Mouse (Mus musculus) left cerebral cortex, adult 2 months (tissue): Measurements from ENCODE around the gene Mad1l1. TPM values are rescaled to one million over a fixed set of nuclear protein-coding genes. Genes with fewer than 3 reads are reported as not detected.

Experiments
- DNase-seq, 2 experiments: peaks; one replicate each; pipeline ENCODE4 v3.0.0; 2021 to 2022; ENCODE audit warnings: low spot score in 2 of 2, mixed read lengths in 1 of 2; ENCODE audit errors: extremely low spot score in 1 of 2
- H3K27ac ChIP-seq: fragments of 200-600 bp; 2 replicates; pipeline ENCODE4 v1.8.1; 2022
- H3K4me3 ChIP-seq: fragments of 200-600 bp; 2 replicates; pipeline ENCODE4 v1.8.1; 2022
- CTCF ChIP-seq: fragments of 200-600 bp; IDR thresholded peaks from 2 replicates; pipeline ENCODE4 v1.8.1; 2022; ENCODE audit warnings: antibody characterized with exemption, mild to moderate bottlenecking, moderate library complexity
- intact Hi-C: fragments of 180-260 bp; cut with DNase I; formaldehyde crosslinking; loops from one replicate; pipeline ENCODE4 v1.15.1; 2025
- total RNA-seq, 2 experiments: library from RNA; stranded (reverse); gene quantifications; 2 replicates each; pipeline ENCODE4 v1.2.3; 2021

Gene Mad1l1
- total RNA-seq, 2 experiments from 2014 or later: 14.1 to 17.6 TPM

DNA sequence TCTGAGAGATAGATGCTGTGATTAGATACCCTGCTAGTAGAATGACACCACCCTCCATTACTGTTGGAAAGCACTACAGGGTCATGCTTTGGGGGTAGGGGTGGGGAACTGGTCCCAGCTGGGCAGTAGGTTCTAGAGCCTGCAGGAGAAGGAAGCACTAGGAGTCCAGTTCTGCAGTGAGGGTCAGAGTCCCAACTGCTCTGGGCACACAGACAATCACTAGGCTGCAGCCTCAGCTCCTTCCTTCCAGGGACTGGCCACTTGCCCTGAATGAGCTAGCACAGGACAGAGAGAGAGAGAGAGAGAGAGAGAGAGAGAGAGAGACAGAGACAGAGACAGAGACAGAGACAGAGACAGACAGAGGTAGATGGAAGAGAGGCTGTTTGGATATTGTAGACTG lies 255.1 kb downstream of the Mad1l1 start:
- Histone ChIP-seq H3K4me3 (no peak overlapping the region), H3K27ac (no peak overlapping the region)
- TF ChIP-seq CTCF: no peak
- intact Hi-C loops: no loop called here
- no peak for DNase-seq

DNA sequence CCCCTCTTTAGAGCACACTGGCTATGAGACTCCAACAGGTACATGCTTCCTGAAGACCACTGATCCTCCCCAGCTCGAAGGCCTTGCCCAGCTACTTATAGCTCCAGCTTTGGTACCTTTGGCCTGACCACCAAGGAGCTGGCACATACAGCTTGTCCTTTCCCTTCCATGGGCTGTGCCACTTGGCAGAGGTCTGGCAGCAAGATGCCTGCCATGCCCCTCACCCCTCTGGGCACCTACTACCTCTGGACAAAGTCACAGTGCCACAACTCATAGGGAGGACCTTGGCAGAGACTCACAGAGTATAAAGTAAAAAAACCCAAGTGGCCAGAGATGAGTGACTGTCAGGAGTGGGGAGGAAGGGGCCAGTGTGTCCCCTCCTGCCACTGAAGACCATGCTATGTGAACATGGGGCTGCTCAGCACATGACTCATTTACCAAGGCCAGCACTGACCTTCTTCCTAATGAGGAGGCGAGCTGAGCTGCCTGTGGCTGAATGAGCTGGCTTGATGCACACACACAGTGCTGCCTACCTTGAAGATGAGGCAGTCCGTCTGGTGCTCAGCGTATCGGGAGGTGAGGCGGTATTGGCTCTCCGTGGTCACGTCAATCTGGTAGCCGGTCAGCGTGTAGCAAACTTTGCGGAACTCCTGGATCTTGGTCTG lies 255.9 kb downstream of the Mad1l1 start:
- no peak for TF ChIP-seq CTCF
- intact Hi-C loops: no loop called here
- no peak overlapping the region for H3K4me3 ChIP-seq
- DNase-seq: no peak
- H3K27ac ChIP-seq: no peak overlapping the region

DNA sequence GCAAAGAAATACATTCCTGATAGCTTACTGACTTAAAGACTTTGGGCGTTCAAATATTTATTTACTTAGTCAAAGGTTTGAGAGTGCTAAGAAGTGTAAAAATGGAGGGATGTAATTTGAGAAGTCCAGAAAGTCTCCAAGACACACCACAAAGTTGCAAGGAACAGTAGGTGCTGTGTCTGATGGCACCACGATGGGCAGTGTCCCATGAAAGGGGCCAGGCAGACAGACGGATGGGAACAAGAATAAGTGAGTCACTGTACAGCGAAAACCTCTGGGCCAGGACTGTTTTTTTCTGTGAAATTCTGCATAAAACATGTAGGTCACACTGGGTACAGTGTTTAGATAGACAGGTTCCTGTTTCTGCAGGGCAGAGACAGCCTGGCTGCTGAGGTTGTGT lies 256.8 kb downstream of the Mad1l1 start:
- no peak for DNase-seq
- no peak overlapping the region for H3K4me3 ChIP-seq
- no peak for TF ChIP-seq CTCF
- intact Hi-C loops: no loop called here
- H3K27ac ChIP-seq: no peak overlapping the region

DNA sequence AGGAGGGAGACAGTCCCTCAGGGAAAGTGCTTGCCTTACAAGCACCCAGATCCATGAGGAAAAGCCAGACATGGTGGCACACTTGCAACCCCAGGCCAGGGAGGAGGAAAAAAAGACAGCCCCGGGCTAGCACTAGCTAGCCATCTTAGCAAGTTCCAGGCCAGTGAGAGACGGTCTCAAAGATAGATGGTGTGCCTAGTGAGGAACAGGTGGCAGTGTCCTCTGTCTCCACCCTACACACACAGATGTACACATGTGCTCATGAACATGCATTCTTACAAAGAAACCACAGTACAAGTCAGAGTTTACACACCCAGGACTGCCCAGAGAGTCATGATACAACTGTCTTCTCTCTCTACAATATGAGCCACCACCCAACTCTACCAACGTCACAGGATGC lies 258.5 kb downstream of the Mad1l1 start:
- Histone ChIP-seq H3K4me3 (no peak overlapping the region), H3K27ac (no peak overlapping the region)
- TF ChIP-seq CTCF: no peak
- no peak for DNase-seq
- intact Hi-C loops: no loop called here

DNA sequence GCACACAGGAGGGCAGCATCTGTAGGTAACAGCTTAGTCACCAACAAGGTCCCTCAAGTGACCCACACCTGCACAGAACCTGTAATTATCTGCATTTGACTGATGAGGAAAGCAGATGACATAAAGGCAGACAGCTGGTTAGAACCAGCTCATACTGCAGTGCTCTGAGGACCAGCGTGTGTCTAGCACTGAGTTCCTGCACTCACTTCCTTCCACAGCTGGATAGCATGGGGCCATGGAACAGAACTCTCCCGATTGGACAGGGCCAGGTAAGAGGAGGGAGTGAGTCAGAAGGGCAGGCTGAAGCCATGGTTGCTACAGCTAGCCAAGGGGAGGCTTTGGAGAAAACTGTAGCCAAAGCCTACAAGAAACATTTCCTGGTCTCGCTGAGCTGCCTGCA lies 259.0 kb downstream of the Mad1l1 start:
- Histone ChIP-seq H3K4me3 (no peak overlapping the region), H3K27ac (no peak overlapping the region)
- DNase-seq: no peak
- TF ChIP-seq CTCF: no peak
- intact Hi-C loops: no loop called here

DNA sequence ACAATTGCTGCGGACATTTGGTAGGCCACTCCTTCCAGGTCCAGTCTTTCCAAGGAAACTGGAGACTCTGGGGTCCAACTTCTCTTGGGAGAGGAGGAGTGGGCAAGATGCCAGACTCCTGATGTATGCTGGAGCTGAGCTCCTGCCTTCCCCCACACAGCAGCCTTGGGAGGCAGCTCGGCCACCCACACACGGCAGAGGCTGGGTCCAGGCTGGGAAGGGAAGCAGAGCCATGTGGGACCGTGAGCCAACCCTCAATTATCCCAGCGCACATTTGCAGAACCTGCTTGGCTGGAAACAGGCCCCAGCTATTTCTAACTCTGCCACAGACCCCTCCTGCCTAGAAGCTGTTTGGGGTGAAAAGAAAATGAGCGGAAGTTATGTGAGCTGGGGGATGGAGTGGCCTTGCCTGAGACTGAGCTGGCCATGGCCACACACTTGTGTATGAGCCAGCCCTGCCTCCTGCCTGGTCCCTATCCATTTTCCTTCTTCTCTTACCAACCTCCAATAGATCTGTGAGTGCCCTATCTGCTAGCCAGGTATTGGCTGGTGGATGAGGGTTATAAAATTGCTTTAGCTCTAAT lies 260.0 kb downstream of the Mad1l1 start:
- no peak for TF ChIP-seq CTCF
- DNase-seq: peak; percentile 75 to 76
- H3K27ac ChIP-seq: peak overlapping the region; percentile 41
- no peak overlapping the region for H3K4me3 ChIP-seq
- intact Hi-C loops: no loop called here

DNA sequence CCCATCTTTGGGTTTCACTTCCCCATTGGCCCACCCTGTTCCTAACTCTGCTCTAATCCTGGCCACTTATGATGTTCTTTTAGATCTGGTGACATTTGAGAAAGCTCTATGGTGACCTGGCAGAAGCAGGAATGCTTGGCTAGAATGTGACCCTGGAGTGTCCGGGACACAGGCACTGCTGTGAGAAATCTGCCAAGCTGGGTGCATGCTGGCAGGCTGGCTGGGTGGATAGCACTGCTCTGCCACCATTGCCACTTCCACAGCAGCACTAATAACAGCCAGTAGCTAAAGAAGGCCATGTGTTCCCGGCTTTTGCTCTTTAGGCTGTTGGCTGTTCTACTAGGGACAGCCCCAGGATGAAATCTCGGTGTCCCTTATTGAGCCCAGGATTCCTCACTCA lies 265.1 kb downstream of the Mad1l1 start:
- DNase-seq: no peak
- TF ChIP-seq CTCF: no peak
- Histone ChIP-seq H3K27ac (no peak overlapping the region), H3K4me3 (no peak overlapping the region)
- intact Hi-C loops: no loop called here

DNA sequence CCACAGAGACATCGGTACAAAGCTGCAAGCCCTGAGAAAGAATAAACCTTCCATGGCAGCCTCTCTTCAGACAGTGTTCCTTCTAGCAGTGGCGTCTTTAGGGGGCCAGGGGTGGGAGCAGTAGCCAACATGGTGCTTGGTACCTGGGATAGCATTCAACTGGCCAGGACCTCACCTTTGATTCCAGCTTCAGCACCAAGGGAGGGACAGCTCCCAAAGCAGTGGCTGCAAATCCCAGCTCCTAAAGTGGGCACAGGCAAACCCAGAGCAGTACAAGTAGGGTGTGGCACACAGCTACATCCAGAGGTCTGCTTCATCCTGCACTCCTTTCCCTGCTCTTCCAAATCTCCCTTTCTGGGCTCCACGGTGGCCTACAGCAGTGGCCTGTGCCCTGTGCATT lies 265.9 kb downstream of the Mad1l1 start:
- Histone ChIP-seq H3K4me3 (no peak overlapping the region), H3K27ac (no peak overlapping the region)
- no peak for TF ChIP-seq CTCF
- no peak for DNase-seq
- intact Hi-C loops: no loop called here

DNA sequence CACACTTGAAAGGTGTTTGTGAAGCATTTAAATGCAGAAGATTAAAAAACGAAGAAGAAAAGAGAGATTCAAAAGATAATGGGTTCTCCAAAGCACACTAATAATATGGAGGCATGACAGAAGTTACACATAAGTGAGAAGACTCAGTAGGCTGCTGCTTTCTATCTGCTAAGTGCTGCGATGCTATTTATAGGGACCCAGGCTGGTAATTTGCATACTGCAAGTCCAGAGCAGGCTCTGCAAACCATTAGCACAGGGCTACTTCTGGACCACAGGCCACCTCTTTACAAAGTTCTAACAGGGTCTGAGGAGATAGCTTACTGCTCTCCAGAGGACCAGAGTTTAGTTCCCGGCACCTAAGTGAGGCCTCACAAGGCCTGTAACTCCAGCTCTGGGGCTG lies 267.7 kb downstream of the Mad1l1 start:
- no peak for DNase-seq
- no peak for TF ChIP-seq CTCF
- peak overlapping the region; percentile 70; the same call in 1 of the 2 replicates for H3K27ac ChIP-seq
- intact Hi-C loops: no loop called here
- H3K4me3 ChIP-seq: no peak overlapping the region

DNA sequence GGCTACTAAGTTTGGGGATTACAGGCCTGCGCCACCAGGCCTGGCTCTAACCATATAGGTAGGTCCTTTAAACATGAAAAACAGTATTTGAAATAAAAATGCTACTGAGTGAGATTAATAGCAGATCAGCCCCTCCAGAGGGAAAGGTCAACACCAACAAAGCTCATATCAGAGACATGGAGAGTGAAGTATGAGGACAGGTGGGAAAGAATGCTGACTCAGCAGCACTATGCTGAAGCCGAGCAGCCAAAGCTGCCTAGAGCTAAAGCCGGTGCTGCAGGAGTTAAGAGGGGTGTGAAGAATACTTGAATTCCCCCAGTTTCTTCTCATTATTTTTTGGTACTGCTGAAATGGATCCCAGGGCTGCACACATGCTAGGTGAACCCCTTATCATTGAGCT lies 268.9 kb downstream of the Mad1l1 start:
- DNase-seq: no peak
- Histone ChIP-seq H3K27ac (peak overlapping the region; percentile 30), H3K4me3 (no peak overlapping the region)
- intact Hi-C loops: no loop called here
- no peak for TF ChIP-seq CTCF

DNA sequence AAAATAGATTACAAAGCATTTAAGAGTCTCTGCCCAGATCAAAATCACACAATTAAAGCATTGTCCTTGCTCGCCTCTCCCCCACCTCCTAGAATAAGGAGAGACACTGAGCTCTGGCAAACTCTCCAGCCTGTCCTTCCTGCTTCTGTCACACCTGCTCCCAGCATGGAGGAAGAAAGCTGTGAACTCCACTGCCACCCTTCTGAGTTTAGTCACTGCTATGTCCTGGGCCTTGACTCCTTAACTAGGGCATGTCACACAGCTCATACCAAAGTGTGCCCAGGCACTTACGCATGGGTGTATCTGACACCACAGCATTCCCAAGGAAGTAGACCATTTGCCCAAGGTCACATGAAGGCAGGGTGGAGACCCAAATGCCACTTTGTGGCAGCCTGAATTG lies 275.9 kb downstream of the Mad1l1 start:
- no peak overlapping the region for H3K4me3 ChIP-seq
- DNase-seq: no peak
- TF ChIP-seq CTCF: no peak
- intact Hi-C loops: no loop called here
- H3K27ac ChIP-seq: no peak overlapping the region

DNA sequence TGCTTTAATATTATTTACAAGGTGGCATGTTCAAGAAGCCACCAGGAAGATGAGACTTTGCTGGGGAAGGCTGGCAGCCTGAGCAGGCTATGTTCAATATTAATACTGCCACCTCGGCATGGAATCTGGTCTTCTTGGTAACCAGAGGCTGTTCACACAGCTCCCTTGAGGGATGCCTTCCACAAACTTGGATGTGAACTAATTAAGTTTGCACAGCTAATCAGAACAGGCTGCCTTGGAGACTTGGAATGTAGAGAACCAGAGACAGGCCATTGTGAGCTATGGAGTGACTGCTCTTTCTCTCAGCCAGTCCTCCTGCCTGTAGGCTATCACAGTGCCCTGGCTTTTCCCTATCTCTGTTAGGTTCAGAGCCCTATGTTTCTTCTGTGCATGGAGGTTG lies 278.4 kb downstream of the Mad1l1 start:
- intact Hi-C loops: loop anchor here (5.0 kb wide), 1 partner anchor 136 kb away; the partner anchor contains the start of gene Elfn1
- Histone ChIP-seq H3K27ac (no peak overlapping the region), H3K4me3 (no peak overlapping the region)
- no peak for DNase-seq
- TF ChIP-seq CTCF: no peak

DNA sequence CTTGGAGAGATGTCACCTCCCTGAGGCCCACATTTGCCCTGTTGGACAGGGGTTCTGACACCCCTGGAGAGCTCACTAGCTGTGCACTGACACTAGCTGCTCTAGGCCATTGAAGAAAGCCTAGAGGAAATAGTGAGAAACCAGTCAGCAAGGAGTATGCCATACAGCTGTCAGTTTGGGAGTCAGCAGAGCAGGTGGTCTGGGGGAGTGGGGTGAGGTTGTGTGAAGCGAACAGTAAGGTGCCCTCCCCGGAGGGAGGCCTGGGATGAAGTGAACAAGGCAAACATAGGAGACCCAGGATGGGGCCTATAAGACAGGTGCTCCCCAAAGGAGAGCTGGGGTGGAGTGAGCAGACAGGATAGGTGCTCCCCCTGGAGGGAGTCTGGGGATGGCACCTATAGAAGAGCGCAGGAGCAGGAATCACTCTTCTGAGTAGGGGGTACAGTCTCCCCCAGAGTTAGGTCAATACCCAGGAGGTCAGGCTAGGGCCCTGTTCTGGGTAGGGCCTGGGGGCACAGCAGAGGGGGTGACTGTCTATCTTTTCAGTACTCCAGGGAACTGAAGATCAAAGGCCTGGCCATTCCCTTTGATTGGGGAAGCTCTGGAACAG lies 279.2 kb downstream of the Mad1l1 start:
- intact Hi-C loops: loop anchor here (5.0 kb wide), 1 partner anchor 135 kb away; the partner anchor contains the start of gene Elfn1
- Histone ChIP-seq H3K27ac (no peak overlapping the region), H3K4me3 (no peak overlapping the region)
- peak in 1 of 2 experiments; percentile 26 for DNase-seq
- peak; percentile 63 for TF ChIP-seq CTCF
